Mouse (Mus musculus) embryo, embryonic 11.5 days (tissue): Measurements from ENCODE around the gene Gm17689.

ENCODE experiments used
- DNase-seq: peaks from one replicate; pipeline ENCODE4 v3.0.0-alpha.2; 2012; ENCODE audit warnings: low read depth, low spot score

The Gm17689 gene

GRCm38 (mm10) chr9:36582535-36582934, at the start of gene Gm17689:
Gene Gm17689 (minus strand): TSS chr9:36582635.
- DNase-seq: no peak

- DNase-seq: no peak
Measured at GRCm38 (mm10) chr9:36541863-36542262, 40.6 kb downstream of the Gm17689 start, which contains the start of gene Gm5615. Gene Gm5615 (minus strand): TSS chr9:36541963.
